Mouse (Mus musculus) fat pad, adult 2 months (tissue): ENCODE measurements around the gene Ern1.

Source experiments
- DNase-seq: peaks from one replicate; pipeline ENCODE4 v3.0.0-alpha.2; 2011; ENCODE audit warnings: low read depth, low spot score; ENCODE audit errors: extremely low read depth

The Ern1 gene

GRCm38 (mm10) chr11:106392597-106393330, 94.9 kb downstream of the Ern1 start:
- DNase-seq = no peak

- DNase-seq = no peak
Measured at GRCm38 (mm10) chr11:106391546-106392188, 96.0 kb downstream of the Ern1 start.

- DNase-seq = no peak
Measured at GRCm38 (mm10) chr11:106390757-106391156, 96.9 kb downstream of the Ern1 start.

GRCm38 (mm10) chr11:106389611-106390010, 98.0 kb downstream of the Ern1 start:
- no peak for DNase-seq

- DNase-seq = no peak
Measured at GRCm38 (mm10) chr11:106387791-106388216, 99.8 kb downstream of the Ern1 start, which contains the start of gene Icam2. TSS of gene Icam2 (minus strand) at chr11:106388075.

- no peak for DNase-seq
Measured at GRCm38 (mm10) chr11:106387020-106387419, 100.6 kb downstream of the Ern1 start.

- DNase-seq = no peak
Measured at GRCm38 (mm10) chr11:106386409-106386808, 101.2 kb downstream of the Ern1 start.

- no peak for DNase-seq
Measured at GRCm38 (mm10) chr11:106383051-106383790, 104.4 kb downstream of the Ern1 start.

GRCm38 (mm10) chr11:106382424-106382823, 105.2 kb downstream of the Ern1 start:
- no peak for DNase-seq

- DNase-seq = no peak
Measured at GRCm38 (mm10) chr11:106381883-106382282, 105.8 kb downstream of the Ern1 start.

GRCm38 (mm10) chr11:106381011-106381410, 106.6 kb downstream of the Ern1 start:
- no peak for DNase-seq

- no peak for DNase-seq
Measured at GRCm38 (mm10) chr11:106374979-106375378, 112.7 kb downstream of the Ern1 start.

GRCm38 (mm10) chr11:106374559-106374958, 113.1 kb downstream of the Ern1 start:
- no peak for DNase-seq

- no peak for DNase-seq
Measured at GRCm38 (mm10) chr11:106373998-106374397, 113.7 kb downstream of the Ern1 start.

GRCm38 (mm10) chr11:106366316-106366715, 121.3 kb downstream of the Ern1 start:
- no peak for DNase-seq

GRCm38 (mm10) chr11:106365366-106365765, 122.3 kb downstream of the Ern1 start, which contains the start of gene Prr29:
TSS of gene Prr29 (plus strand) at chr11:106365472.
- no peak for DNase-seq

- no peak for DNase-seq
Measured at GRCm38 (mm10) chr11:106364712-106365111, 122.9 kb downstream of the Ern1 start.

GRCm38 (mm10) chr11:106359350-106359749, 128.3 kb downstream of the Ern1 start:
- DNase-seq = no peak

- DNase-seq = no peak
Measured at GRCm38 (mm10) chr11:106355382-106356128, 132.1 kb downstream of the Ern1 start.

GRCm38 (mm10) chr11:106354181-106354580, 133.5 kb downstream of the Ern1 start:
- no peak for DNase-seq

- no peak for DNase-seq
Measured at GRCm38 (mm10) chr11:106353188-106353587, 134.5 kb downstream of the Ern1 start, which contains the start of gene Scn4a. TSS of gene Scn4a (minus strand) at chr11:106353288.
